Mouse (Mus musculus) adrenal gland, postnatal 25 days (tissue): ENCODE measurements around the gene 4921507P07Rik. TPM values are rescaled to one million over a fixed set of nuclear protein-coding genes. Genes with fewer than 3 reads are reported as not detected.
"Not testable (repeated sequence)": the region's sequence is repeated elsewhere in the genome, so short reads cannot be mapped to it uniquely, and the experiment has no call there.

Experiments
- DNase-seq: peaks from one replicate; pipeline ENCODE4 v3.0.0; 2021; ENCODE audit warnings: mixed read lengths
- microRNA-seq, 2 experiments: library from miRNA; unstranded; fragments of <30 nt; microRNA quantifications; one replicate each; pipeline ENCODE4 v1.2.0; 2021
- total RNA-seq: library from RNA; stranded (reverse); gene quantifications from 2 replicates; pipeline ENCODE4 v1.2.3, GENCODE M21; 2021

The 4921507P07Rik gene
- total RNA-seq, 1 experiment from 2014 or later, result not detected

GRCm38 (mm10) chr6:50557566-50557965 lies 38.9 kb downstream of the 4921507P07Rik start:
- DNase-seq, result no peak

- DNase-seq, result not testable (repeated sequence)
These were observed 42.2 kb downstream of the 4921507P07Rik start for GRCm38 (mm10) chr6:50554223-50554622.

GRCm38 (mm10) chr6:50552881-50553518 lies 43.4 kb downstream of the 4921507P07Rik start:
- no peak for DNase-seq

- DNase-seq, result no peak
These were observed 46.6 kb downstream of the 4921507P07Rik start for GRCm38 (mm10) chr6:50549791-50550190.

GRCm38 (mm10) chr6:50549051-50549450 lies 47.4 kb downstream of the 4921507P07Rik start:
- DNase-seq, result no peak

GRCm38 (mm10) chr6:50545412-50546043 lies 50.9 kb downstream of the 4921507P07Rik start:
- DNase-seq, result peak; percentile 19

- no peak for DNase-seq
These were observed 53.9 kb downstream of the 4921507P07Rik start for GRCm38 (mm10) chr6:50542535-50542934.

GRCm38 (mm10) chr6:50539641-50540040 lies 56.8 kb downstream of the 4921507P07Rik start:
- DNase-seq, result no peak

- peak; percentile 82 for DNase-seq
These were observed 60.0 kb downstream of the 4921507P07Rik start for GRCm38 (mm10) chr6:50536461-50536892.

GRCm38 (mm10) chr6:50535346-50535745 lies 61.1 kb downstream of the 4921507P07Rik start:
- DNase-seq, result no peak

- no peak for DNase-seq
These were observed 64.5 kb downstream of the 4921507P07Rik start for GRCm38 (mm10) chr6:50531920-50532319.

- DNase-seq, result no peak
These were observed 65.4 kb downstream of the 4921507P07Rik start for GRCm38 (mm10) chr6:50531003-50531402.

GRCm38 (mm10) chr6:50529194-50529593 lies 67.2 kb downstream of the 4921507P07Rik start:
- DNase-seq, result peak; percentile 16

GRCm38 (mm10) chr6:50527416-50527815 lies 69.0 kb downstream of the 4921507P07Rik start:
- no peak for DNase-seq

- DNase-seq, result peak; percentile 59
These were observed 69.8 kb downstream of the 4921507P07Rik start for GRCm38 (mm10) chr6:50526597-50527024.

GRCm38 (mm10) chr6:50525846-50526245 lies 70.6 kb downstream of the 4921507P07Rik start:
- DNase-seq, result no peak

GRCm38 (mm10) chr6:50524261-50524896 lies 72.1 kb downstream of the 4921507P07Rik start:
- DNase-seq, result no peak

Small RNAs within 50 kb of the gene (microRNA-seq; reads per million reads assigned to microRNA genes)
- gene Mir6371, result 0 reads per million in 2 experiments

Other genes starting within 250 kb of the 4921507P07Rik start
- 58.9 and 64.9 TPM in 2 replicates for gene Osbpl3, start 140.4 kb downstream of the 4921507P07Rik start, total RNA-seq
- 38.6 and 46.0 TPM in 2 replicates for gene Cycs, start 30.1 kb downstream of the 4921507P07Rik start, total RNA-seq
- gene Npvf, start 57.8 kb upstream of the 4921507P07Rik start, total RNA-seq, result not detected in 2 replicates